Mouse (Mus musculus): ENCODE results near the gene Gstm3. TPM values are rescaled to one million over a fixed set of nuclear protein-coding genes. Genes with fewer than 3 reads are reported as not detected.

Gene Gstm3
- polyA plus RNA-seq (2014; fragmentation: Illumina TruSeq; extraction: RNeasy Lipid Tissue Mini Kit (QIAGEN cat#74804); ENCODE audit: low read depth, low replicate concordance), result 0.32 TPM

DNA sequence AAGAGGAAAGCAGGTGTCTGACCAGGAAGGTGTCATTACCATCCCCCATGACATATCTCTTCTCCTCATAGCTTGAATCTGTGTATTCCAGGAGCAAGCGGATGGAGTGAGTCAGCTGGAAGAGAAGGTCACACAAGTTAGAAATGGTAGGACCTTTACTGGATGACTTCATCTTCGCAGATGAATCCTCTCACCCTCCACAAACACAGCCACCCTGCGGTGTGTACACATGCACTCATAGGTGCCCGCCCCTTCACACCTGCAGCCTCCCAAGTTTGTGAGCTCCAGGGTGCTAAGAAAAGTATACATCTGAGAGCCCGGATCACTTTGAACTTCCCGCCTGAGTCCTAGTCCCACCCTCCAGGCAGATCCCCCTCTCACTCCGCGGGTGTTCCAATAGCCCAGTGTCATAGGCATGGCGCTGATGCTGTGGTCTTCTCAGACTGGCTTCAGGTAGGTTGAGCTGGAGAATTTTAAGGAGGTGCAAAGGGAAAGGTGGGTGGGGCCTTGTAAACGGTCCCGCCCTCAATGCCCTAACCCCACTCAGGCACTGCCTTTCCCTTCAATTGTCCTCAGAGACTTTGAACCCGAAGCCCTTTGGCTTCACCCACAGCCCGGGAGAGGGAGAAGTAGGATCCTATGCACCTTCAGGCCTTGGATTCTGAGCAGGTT lies at the start of gene Gstm3:
Gstm3 (minus strand) TSS at position 560 of the 672 bp plus-strand sequence.

DNA sequence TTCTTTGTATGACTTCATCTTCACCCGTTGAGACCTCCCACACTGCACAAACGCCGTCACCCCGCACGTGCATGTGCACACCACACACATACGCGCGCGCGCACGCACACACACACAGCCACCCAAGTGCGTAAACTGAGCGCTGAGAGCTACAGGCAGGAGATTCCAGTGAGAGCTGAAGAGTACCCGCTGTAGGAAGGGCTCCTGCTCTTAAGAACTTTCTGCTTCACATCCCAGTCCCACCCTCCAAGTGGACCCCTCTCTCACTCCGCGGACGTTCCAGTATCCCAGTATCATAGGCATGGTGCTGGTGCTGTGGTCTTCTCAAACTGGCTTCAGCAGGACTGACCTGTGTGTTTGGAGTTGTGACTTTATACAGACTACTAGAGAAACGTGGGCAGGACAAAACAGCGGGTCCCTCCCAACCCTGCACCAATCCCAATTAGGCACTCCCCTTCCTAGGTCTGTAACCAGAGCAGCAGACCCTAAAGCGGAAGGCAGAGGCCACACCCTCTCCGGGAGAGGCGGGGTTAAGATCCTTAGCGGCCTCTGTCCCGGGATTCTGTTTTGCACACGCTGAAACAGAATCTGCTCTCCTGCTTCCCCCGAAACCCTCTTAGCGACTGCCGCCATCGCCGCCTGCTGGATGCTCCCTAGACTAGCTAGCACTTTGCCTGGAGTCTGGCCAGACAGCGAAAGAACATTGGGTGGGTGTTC lies 48.5 kb upstream of the Gstm3 start, which contains the start of gene Gstm1:
Gstm1 (minus strand) TSS at position 501 of the 717 bp plus-strand sequence.

DNA sequence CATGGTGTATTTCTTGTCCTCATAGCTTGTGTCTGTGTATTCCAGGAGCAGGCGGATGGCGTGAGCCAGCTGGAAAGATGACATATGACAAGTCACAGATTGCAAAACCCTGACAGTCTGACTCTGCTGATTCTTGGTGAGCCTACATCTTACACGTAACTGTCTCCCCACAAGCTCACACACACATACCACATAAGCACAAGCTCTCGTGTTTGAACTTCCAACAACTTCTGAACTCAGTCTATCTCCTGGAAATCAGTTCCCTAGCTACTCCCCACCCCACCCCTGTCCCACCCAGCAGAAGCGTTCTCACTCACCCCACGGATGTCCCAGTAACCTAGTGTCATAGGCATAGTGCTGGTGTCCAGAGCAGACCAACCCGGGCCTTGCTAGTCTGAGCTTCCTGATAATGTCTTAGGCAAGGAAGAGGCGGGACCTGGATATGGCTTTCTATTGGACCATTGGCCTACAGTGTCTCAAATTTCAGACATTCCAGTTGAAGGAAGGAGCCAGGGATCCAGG lies 17.0 kb upstream of the Gstm3 start, which contains the start of gene Gstm2:
Gstm2 (minus strand) TSS at position 413 of the 522 bp plus-strand sequence.

DNA sequence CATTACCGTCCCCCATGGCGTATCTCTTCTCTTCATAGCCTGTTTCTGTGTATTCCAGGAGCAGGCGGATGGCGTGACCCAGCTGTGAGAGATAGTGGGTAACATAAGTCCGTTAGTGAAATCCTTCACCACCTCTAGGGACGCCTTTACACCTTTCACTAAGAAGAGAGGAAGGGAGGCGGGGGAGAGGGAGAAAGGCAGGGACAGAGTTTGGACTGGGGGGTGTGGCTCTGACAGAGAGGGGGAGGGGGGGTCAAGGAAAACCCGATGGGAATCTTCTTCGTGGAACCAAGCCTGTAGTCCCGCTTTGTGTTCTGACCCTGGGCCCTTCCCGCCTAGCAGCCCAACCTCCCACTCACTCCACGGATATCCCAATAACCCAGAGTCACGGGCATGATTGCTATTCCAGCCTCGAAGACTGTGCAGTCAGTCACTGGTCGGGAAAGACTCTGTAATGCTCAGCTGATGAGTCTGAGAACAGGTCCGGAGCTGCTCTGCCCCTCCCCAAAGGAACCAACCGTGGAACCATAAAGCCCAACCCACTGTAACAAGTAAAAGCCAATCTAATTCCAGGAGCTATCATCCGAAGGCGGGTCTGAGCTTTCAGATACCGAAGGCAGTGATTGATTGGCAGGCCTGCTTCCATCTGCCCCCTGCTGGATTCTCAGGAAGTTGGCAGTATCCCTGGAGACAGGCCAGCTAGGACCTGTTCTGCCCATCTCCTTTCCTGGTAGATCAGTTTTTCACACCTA lies 25.7 kb downstream of the Gstm3 start, which contains the start of gene Gstm6:
Gstm6 (minus strand) TSS at position 511 of the 752 bp plus-strand sequence.

DNA sequence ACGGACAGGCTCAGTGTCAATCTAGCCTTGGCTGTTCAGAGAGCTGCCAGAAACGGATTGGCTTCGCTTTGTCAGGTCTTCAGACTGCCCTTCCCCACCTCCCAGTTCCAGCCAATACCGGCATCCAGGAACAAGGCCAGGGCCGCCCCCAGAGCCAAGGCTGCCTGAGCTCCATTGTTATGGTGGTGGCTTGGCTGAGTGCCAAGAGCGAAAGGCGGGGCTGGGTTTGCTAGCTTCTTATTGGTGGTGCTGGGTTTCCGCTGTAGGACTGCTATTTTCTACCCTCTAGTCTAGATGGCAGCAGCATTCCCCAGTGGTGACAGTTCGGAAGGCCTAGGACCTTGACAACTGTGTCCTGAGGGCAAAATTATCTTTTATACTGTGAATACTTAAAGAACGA lies 37.4 kb downstream of the Gstm3 start, which contains the start of gene Gstm7:
Gstm7 (minus strand) TSS at position 148 of the 400 bp plus-strand sequence.

Other genes with a start within 250 kb of the Gstm3 start
- 27.0 TPM for gene Csf1, start 208.8 kb downstream of the Gstm3 start, polyA plus RNA-seq (2014; fragmentation: Illumina TruSeq; extraction: RNeasy Lipid Tissue Mini Kit (QIAGEN cat#74804); ENCODE audit: low read depth, low replicate concordance)
- gene Eps8l3, start 92.1 kb downstream of the Gstm3 start, polyA plus RNA-seq (2014; fragmentation: Illumina TruSeq; extraction: RNeasy Lipid Tissue Mini Kit (QIAGEN cat#74804); ENCODE audit: low read depth, low replicate concordance), result 1.5 TPM
- 317 TPM for gene Gstm5, start 73.5 kb downstream of the Gstm3 start, polyA plus RNA-seq (2014; fragmentation: Illumina TruSeq; extraction: RNeasy Lipid Tissue Mini Kit (QIAGEN cat#74804); ENCODE audit: low read depth, low replicate concordance)
- gene Gstm7, start 37.5 kb downstream of the Gstm3 start, polyA plus RNA-seq (2014; fragmentation: Illumina TruSeq; extraction: RNeasy Lipid Tissue Mini Kit (QIAGEN cat#74804); ENCODE audit: low read depth, low replicate concordance), result 712 TPM
- gene Gstm6, start 25.5 kb downstream of the Gstm3 start, polyA plus RNA-seq (2014; fragmentation: Illumina TruSeq; extraction: RNeasy Lipid Tissue Mini Kit (QIAGEN cat#74804); ENCODE audit: low read depth, low replicate concordance), result 226 TPM
- gene Gstm2, start 17.2 kb upstream of the Gstm3 start, polyA plus RNA-seq (2014; fragmentation: Illumina TruSeq; extraction: RNeasy Lipid Tissue Mini Kit (QIAGEN cat#74804); ENCODE audit: low read depth, low replicate concordance), result 898 TPM
- gene Gstm1, start 48.7 kb upstream of the Gstm3 start, polyA plus RNA-seq (2014; fragmentation: Illumina TruSeq; extraction: RNeasy Lipid Tissue Mini Kit (QIAGEN cat#74804); ENCODE audit: low read depth, low replicate concordance), result 759 TPM
- 42.1 TPM for gene Gstm4, start 75.6 kb upstream of the Gstm3 start, polyA plus RNA-seq (2014; fragmentation: Illumina TruSeq; extraction: RNeasy Lipid Tissue Mini Kit (QIAGEN cat#74804); ENCODE audit: low read depth, low replicate concordance)
- gene Ampd2, start 117.4 kb upstream of the Gstm3 start, polyA plus RNA-seq (2014; fragmentation: Illumina TruSeq; extraction: RNeasy Lipid Tissue Mini Kit (QIAGEN cat#74804); ENCODE audit: low read depth, low replicate concordance), result 24.9 TPM
- 7.7 TPM for gene Gnat2, start 123.5 kb upstream of the Gstm3 start, polyA plus RNA-seq (2014; fragmentation: Illumina TruSeq; extraction: RNeasy Lipid Tissue Mini Kit (QIAGEN cat#74804); ENCODE audit: low read depth, low replicate concordance)
- 87.4 TPM for gene Gnai3, start 176.9 kb upstream of the Gstm3 start, polyA plus RNA-seq (2014; fragmentation: Illumina TruSeq; extraction: RNeasy Lipid Tissue Mini Kit (QIAGEN cat#74804); ENCODE audit: low read depth, low replicate concordance)
- not detected for gene Gpr61, start 185.6 kb upstream of the Gstm3 start, polyA plus RNA-seq (2014; fragmentation: Illumina TruSeq; extraction: RNeasy Lipid Tissue Mini Kit (QIAGEN cat#74804); ENCODE audit: low read depth, low replicate concordance)
- 8.0 TPM for gene Amigo1, start 217.1 kb upstream of the Gstm3 start, polyA plus RNA-seq (2014; fragmentation: Illumina TruSeq; extraction: RNeasy Lipid Tissue Mini Kit (QIAGEN cat#74804); ENCODE audit: low read depth, low replicate concordance)
- 10.6 TPM for gene Cyb561d1, start 231.9 kb upstream of the Gstm3 start, polyA plus RNA-seq (2014; fragmentation: Illumina TruSeq; extraction: RNeasy Lipid Tissue Mini Kit (QIAGEN cat#74804); ENCODE audit: low read depth, low replicate concordance)
- gene Atxn7l2, start 241.7 kb upstream of the Gstm3 start, polyA plus RNA-seq (2014; fragmentation: Illumina TruSeq; extraction: RNeasy Lipid Tissue Mini Kit (QIAGEN cat#74804); ENCODE audit: low read depth, low replicate concordance), result 7.0 TPM

Measured in adipose tissue, adult 10 weeks (tissue).